Mouse (Mus musculus) megakaryocyte, embryonic 14.5 days (primary cell): Measurements from ENCODE around the gene Itln1.

Source experiments
- FLI1 ChIP-seq: IDR thresholded peaks from 2 replicates; pipeline ENCODE4 v1.6.1; 2012; ENCODE audit warnings: low read length, inconsistent platforms, mixed read lengths
- GATA1 ChIP-seq: IDR thresholded peaks from 3 replicates; pipeline ENCODE4 v1.6.1; 2012; ENCODE audit warnings: mixed read lengths, low read length, inconsistent platforms, borderline replicate concordance

DNA sequence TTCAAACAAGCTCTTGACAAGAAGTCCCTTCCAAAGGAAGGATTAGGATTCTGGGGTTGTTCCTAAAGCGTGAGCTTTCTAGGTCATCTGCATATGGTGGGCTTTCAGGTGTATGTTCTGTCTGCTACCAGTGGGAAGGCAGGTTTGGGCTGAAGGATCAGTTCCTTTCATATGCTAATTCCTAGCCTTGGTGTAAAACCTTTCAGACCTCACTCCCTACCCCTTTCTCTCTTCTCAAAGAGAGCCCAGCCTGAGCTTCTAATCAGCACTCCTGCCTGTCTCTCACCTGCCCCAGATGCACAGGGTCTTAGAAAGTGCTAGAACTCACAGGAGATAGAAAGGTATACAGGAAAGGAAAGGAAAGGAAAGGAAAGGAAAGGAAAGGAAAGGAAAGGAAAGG lies 63.6 kb downstream of the Itln1 start:
- no peak for TF ChIP-seq GATA1
- TF ChIP-seq FLI1: no peak
